Mouse (Mus musculus) cerebellum, adult 9-10 months (tissue): ENCODE results near the gene Mrpl54.

ENCODE experiments used
- DNase-seq: peaks from one replicate; pipeline ENCODE4 v3.0.0; 2022

Mrpl54 gene

DNA sequence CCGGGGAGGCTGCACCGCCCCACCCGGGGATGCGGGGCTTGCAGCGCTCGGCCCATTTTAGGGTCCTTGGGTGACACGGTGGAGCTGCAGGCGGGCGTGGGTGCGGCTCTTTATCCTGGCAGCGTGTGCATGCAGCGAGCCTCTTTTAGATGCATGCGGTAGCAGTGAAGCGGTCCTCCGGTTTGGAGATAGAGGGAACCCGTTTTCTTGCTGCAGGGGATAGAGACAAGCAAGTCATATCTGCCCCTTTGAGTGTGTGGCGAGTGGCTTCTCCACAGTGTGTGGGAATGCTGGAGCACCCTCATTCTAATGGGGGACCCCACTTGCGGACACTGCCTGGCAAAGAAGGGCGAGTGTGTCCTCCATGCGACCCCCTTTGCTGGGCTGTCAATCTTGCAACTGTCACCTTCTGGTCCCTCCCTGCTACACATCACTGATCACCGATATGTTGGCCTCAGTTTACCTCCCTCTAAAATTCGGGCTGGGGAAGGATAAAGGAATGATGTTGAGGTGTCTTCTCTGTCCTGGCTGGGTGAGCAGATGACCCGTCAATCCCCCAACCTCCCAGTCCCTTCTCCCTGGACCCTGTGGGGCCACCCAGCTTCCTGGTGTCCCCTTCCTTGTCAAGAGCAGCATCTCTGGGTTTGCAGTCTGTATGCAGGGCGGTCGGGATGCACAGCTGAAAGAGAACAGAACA is 26.7 kb upstream of the Mrpl54 start:
- DNase-seq = peak; percentile 70

DNA sequence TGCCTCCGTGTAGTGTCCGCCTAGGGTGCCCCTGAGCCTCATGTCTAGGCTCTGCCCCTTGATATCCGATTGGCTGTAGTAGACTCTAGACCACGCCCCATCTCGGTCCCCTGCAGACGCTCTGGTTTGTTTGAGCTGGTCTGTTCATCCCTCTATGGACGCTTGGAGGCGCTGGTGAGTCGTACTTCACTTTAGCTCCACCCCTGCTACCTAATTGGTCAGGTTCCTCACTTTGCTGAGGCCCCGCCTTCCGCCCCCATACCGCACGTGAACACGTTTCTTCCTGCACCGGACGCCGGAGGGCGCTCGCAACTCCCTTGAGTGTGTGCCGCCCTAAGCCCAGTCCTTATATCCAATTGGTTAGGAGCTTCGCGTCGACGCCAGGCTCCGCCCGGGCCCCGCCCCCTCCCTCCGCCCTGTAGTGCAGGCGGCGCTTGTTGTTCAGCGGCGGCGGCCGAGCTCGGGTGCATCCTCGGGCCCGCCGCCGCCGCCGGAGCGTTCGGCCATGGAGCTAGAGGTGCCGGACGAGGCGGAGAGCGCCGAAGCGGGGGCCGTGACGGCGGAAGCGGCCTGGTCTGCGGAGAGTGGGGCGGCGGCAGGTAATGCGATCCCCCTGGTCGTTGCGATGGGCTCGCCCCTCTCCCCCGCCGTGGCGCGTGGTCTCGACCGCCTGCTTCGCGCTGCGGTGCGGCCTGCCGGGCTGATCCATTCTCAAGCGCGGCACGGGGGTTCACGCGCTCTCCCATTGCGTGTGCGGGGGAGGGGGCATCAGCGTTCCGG is 26.0 kb upstream of the Mrpl54 start, which contains the start of gene Pip5k1c:
Pip5k1c (plus strand) TSS at position 410 of the 780 bp plus-strand sequence.
- peak; percentile 100 for DNase-seq

DNA sequence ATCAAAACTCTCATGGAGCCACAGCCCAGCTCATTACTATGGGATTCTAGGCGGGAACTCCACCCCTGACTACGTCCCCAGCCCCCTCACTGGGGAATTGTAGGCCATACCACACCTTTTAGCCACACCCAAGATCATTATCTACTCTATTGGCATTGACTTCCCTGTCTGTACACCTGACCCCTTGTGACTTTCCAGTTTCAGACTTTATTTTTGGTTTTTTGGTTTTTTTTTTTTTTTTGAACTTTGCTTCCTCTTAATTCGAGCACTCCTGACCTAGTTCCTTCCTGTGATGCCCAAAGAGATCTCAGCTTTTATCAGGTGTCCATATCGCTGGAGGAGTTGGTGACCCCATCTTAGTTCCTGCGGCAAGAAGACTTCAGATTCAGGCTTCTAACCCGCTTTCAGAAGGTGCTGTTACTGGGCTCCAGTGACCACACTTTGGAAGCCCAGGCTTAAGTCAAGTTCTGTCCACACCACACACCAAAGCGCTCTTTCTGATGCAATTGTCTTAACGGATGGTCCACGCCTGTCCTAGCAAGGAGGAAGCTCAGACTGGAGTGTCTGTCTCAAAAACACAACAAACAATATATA is 24.9 kb upstream of the Mrpl54 start, which contains the start of gene Tjp3:
Tjp3 (minus strand) TSS at position 71 of the 594 bp plus-strand sequence.
- peak; percentile 69 for DNase-seq

DNA sequence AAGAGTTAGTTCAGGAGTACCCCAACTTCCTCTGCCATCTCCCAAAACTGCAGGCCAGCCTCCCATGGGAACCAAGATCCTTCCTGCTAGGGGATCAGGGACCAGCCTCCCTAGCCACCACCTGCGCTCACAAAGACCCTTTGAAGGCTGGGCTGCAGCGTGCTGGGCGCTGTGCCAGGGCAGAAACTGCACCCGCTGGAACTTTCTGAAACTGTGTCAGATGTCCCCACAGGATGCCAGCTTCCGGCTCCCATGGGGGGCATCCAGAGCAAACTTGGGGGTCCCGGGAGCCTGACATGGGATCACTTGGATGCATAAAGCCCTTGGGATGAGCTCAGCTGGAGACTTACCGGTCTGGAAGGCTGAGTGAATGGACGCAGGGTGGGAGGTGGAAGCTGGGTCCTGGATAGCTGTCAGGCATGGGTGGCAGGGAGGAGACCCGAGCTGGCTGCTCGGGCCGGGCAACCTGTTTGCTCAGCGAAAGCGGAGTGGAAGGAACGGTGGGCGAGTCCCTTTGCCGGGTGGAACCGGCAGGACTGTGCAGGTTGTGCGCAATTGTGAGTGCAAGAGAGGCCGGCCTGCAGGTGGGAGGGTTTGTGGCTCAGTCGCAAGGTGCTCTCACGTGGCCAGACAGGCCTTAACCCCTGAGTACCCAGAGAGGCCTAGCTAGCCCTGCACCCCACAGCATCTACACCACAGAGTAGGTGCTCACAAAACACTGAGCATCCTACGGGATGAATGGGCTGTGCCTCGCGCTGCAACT is 24.1 kb upstream of the Mrpl54 start:
- DNase-seq = peak; percentile 72

DNA sequence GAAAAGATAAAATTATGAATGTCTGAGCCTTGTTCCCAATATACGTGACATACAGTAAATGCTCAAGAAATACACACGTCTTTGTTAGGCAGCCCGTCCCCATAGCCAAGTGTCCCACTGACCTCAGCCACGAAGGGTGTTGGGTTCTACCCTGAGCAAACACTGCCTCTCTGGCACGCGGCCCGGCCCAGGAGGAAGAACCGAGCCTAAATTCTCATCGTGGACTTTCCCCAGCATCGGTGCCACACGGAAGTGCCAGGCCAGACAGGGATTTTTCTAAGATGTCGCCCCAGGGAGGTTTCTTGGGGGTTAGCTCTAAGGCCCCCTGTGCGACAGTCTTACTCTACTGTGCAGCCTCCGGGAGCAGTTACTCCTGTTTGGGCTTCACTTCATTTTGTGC is 23.1 kb upstream of the Mrpl54 start:
- peak; percentile 59 for DNase-seq

DNA sequence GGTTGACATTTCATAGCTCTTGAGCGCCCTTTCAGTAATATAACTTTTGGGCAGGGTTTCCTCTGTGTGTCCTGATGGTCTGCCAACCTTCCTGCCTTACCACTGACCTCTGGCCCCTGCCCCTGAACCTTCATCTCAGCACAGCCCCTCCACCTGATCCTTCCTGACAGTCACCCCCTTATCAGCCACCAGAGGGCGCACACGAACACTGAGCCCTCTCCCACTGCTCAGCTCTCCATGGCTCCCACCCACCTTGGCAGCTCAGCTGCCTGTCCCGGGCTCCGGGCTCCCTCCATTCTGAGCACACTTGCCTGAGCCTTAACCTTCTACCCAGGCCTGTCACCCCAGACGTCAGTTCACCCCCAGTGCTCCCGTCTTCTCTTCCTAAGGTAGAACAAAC is 22.5 kb upstream of the Mrpl54 start:
- DNase-seq = peak; percentile 78

DNA sequence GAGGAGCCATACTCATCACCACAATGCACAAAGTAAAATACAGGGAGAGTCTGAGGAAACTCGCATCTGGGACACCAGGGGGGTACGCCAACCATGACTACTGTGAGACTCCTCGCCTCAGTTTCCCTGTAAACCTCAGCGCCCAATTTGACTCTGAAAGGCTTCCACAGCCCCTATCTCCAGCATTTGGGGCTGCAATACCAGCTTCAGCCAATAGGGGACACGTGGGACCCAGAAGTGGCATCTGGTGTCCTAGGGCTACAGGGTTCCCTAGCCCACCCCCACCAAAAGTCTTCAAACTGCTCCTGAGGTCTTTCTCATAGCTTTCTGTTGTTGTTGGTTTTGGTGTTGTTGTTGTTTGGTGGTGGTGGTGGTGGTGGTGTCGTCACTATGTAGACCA is 21.9 kb upstream of the Mrpl54 start:
- peak; percentile 67 for DNase-seq

DNA sequence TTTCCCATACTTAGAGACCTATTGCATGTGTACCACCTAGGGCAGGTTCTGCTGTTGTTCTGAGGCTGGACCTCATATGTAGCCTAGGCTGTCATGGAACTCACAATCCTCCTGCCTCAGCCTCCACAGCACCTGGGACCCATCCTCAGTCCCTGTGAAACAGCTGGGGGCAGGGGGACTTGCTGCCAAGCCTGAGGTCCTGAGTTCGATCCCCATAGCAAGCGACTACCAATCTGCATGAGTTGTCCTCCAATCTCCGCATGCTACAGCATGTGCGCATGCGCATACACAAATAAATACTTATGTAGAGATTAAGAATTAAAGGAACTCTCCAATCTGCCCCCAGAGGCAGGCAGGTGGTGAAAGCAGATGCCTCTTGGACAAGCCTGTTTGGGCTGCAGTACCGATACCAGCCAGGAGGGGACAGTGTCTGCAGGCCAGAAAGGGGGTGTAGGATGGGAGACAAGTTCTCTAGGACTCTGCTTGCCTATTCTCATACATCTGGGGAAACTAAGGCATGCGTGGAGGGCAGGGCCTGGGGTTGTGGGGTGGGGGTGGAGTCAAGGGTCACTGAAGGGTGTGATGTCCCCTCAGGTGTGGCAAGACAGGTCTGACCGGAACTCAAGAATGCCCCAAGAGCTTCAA is 20.9 kb upstream of the Mrpl54 start:
- DNase-seq = peak; percentile 74

DNA sequence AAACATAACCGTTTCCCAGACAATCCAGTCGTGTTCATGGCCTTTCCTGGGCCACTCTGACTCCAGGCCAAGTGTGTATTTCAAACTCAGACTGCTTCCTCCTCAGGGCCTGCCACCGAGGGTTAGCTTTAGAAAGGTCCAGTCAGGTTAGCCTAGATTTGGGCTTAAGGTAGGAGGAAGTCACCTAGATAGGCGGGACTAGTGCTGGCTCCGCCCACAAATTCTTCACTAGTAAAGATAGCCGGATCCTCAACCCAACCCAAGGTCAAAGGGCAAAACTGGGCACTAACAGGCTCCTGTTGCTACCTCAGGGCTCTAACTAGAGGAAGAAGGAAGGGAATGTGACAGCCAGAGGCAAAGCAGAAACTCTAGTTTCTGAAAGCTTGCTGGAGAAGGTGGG is 19.9 kb upstream of the Mrpl54 start:
- DNase-seq = no peak

DNA sequence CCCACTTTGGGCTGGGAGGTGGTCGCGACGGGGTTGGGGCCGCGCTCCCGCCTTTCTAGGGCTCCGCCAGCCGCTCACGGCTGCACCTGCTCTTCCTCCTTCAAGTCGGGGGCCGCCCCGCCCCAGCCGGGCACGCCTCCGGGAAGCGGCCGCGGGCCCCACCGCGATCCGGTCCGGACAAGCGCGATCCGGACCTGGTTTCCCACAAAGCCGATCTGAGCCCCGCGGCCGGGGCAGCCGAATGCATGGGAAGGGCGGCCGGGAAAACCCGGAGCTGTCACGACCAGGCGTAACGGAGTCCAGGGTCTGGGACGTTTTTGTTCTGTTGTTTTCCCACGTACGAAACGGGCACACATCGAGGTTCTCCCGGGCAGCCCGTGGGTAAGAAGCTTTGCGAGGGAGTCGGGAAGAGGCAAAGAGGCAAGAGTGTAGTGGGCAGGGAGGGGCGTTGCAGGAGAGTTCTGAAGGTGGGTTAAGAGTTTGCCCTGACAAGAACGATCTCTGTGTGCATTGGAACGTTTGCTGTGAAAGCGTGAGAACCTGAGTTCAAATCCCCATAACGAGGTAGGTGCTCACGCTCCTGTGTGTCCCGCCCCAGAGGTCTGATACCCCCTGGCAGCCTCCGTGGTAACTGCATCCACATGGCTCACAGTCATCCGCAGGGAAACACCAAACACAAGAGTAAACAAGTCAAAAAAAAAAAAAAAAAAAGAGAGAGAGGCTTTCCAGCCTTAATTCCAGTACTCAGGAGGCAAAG is 19.1 kb upstream of the Mrpl54 start:
- peak; percentile 82 for DNase-seq

DNA sequence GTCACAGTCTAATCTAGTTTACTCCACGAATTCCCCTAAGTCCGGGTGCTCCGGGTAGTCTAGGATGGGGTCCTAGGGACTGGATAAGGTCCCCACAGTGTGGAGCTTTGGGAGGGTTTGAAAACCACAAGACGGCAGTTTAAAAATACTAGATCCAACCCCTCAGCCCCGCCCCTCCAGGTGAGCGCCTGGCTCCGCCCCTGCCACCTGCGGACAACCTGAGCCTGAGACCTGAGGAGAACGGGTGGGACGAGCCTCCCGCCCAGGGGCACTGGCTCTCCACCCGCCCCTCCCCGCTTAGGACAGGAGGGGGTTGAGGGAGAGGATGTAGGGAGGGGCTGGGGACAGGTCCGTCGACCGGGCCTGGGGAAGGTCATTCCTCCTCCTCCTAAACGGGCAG is 18.0 kb upstream of the Mrpl54 start:
- peak; percentile 57 for DNase-seq

DNA sequence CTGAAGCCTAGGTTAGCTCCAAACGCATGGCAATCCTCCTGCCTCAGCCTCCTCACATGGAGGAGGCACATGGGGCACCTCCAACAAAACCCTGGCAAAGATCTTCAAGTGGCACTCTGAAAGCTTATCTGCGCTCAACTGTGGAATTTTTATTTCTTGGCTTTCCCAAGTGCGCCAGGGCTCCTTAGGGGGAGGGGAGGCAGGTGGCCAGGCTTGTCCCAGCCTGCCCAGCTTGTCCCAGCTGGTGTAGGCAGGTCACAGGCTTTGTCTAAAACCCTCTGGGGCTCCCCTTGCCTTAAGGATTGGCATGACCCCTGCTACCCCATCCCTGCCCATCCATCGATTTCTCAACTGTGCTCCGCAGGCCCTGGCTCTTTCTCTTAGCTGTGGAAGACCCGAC is 17.5 kb upstream of the Mrpl54 start:
- no peak for DNase-seq

DNA sequence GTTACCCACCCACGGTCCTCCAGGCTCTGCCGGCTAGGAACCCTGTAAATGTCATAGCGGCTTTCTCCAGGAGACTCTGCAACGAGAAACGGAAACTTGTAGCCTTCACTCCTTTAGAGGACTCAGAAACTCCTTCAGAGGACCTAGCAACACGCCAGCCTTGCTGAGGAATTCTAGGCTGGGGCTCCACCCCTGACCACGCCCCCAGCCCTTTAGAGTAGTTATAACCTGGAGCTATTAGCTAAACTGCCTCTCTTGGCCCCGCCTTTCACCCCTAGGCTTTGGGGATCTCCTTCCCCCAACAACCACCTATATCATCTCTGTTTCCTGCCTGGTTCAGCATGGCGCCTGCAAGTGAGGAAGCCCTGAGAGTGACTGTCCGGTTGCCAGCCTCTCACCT is 12.8 kb upstream of the Mrpl54 start:
- no peak for DNase-seq

DNA sequence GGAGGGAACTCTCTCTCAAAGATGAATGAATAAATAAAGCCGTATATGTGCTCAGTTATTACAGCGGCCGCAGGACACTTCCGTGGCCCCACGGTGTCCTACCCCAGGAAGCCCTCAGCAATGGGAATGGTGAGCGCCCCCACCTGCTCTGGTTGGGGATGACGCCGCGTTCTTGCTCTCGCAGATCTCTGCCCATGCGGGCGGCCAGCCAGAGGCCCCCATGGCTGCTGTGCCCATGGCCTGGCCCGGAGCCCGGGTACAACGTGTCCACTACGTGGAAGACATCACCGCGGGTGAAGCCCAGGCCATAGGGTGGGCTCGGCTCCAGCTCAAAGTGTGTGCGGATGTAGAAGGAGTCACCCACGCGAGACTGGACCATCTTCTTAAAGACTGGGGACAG is 10.9 kb upstream of the Mrpl54 start:
- DNase-seq = no peak

DNA sequence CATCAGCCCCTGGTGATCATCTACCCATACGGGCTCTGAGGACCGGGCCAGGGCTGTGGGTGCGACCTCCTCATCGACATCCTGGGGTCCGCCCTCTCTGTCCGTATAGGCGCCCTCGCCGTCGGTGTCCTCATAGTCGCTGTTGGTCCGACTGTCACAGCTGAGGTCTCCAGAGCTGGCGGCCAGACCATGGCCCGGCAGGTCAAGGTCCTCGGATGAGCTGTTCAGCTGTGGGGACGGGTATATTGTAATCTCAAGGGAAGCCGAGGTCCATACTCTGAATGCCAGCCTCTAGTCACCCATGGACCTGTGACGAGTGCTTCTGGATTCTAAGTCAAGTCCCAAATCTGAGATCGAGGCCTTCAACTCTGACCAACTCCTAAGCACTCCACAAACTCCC is 7.1 kb upstream of the Mrpl54 start:
- DNase-seq = no peak

DNA sequence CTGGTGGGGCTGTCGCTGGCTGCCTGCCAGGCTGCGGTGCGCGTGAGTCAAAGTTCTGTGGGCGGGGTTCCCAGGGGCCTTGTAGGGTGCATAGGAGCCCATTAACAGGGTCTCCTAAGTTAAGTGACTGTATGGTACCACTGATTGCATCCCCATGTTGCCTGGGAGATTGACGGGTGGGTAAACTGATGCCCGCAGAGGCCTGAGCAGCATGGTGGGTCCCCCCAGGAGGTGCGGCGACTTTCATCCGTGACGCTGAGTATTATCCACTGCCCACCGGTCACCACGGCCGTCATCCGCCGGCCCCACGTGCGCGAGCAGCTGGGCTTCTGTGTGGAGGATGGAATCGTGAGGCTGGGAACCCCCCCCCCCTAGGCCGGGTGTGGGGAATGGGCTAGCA is 5.6 kb upstream of the Mrpl54 start:
- no peak for DNase-seq

DNA sequence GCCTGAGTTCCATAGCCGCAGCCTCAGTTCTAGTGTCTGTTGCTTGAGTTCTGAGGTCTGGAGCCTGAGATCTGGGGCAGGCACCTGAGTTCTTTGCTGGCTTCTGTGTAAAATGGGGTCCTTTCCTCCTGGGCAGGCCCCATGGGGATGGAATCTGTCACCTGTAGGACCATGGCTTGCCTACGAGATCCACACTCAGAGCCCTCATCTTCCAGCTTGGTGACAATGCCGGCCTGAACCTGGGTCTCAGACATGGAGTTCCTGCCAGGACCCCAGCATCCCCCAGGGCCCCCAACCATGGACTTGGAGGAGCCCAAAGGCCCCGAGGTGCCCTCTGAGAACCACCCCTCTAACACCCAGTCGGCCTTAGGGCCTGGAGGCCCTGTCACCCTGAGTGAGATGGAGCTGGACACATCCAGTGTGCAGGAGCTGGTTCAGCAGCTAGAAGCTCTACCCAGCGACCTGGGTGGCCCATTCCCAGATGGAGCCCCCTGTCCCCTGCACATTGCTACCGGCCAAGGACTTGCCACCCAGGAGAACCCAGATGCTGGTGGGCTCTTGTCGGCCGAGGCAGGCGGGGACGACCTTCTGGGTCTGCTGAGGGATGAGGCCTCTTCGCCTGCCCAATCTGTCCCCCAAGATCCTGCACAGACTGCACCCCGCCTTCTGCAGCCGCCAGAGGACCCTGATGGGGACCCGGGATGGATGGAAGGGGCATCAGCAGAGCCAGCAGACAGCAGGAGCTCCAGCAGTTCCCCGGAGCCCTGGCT is 2.1 kb upstream of the Mrpl54 start:
- no peak for DNase-seq

DNA sequence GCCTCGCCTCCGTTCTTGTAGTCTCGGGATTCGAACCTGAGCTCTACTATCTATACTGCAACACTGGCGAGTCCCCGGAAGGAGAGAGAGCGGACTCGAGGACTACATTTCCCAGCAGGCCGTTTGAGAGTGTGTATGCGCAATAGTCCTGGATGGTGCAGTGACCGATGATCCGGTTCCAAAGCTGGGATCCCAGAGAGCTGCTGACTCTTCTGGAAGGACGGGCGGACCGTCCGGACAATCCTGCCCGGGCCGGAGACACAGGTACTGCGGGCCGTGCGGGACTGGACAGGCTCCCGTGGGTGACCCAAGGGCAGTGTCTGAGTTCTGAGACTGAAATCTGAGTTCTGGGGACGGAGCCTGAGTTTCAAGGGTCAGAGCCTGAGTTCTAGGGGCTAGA is 1.3 kb upstream of the Mrpl54 start:
- DNase-seq = peak; percentile 92

DNA sequence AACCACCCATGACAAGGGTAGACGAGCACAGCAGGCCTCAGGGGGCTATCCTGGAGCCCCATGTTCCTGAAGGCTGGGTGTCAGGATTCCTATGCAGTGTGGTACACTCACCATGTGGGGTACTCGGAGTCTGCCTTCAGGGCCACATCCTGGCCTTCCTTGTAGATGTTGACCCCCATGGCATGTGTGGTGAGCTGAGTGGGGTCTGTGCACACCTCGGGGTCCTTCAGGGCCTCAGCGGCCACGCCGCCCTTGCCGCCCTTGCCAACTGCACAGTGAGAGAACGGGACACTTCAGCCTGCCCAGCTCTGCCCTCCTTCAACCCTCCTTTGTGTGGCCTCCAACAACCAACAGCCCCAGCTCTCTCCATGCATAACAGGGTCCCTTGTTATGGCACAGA is 1.2 kb downstream of the Mrpl54 start:
- DNase-seq = no peak

DNA sequence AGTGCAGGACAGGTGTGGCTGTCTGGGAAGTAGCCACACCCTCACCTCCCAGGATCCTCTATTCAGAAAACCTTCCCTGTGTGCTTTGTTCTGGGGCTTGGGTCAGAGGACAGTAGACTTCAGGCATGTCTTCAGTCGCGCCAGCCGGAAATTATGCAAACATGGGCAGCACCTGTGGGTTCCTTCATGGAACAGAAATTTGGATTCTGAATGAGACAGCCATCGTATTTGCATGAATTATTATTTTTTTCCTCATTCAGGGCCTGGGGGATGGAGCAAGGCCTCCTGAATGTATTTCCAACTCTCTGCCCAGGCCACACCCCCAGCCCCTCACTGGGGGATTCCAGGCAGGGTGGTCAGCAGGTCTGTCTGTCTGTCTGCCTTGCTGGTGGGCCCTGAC is 5.7 kb downstream of the Mrpl54 start:
- no peak for DNase-seq

DNA sequence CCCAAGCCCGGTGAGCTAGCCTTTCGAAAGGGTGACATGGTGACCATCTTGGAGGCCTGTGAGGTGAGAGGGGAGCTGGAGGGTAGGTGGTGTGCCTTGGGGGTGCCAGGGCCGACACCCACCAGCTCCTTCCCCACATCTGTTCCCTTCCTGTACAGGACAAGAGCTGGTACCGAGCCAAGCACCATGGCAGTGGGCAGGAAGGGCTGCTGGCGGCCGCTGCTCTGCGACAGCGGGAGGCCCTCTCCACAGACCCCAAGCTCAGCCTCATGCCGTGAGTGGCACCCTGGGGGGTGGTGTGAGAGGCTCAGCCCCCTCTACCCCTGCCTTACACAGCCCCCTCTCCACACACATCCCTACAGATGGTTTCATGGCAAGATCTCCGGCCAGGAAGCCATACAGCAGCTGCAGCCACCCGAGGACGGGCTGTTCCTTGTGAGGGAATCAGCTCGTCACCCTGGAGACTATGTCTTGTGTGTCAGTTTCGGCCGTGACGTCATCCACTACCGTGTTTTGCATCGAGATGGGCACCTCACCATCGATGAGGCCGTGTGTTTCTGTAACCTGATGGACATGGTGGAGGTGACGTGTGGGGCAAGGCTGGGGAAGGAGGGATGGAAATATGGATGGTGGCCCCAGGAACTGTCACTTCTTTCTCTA is 7.4 kb downstream of the Mrpl54 start:
- no peak for DNase-seq
